Mouse (Mus musculus) heart, postnatal 0 days (tissue): ENCODE data around the gene Upk1a.

ENCODE experiments used
- CTCF ChIP-seq: IDR thresholded peaks from 2 replicates; pipeline ENCODE4 v1.5.1; 2016; ENCODE audit warnings: antibody characterized with exemption, control low read depth, low read depth
- EP300 ChIP-seq: IDR thresholded peaks from 2 replicates; pipeline ENCODE4 v1.6.1; 2016; ENCODE audit warnings: antibody characterized with exemption, low read depth

DNA sequence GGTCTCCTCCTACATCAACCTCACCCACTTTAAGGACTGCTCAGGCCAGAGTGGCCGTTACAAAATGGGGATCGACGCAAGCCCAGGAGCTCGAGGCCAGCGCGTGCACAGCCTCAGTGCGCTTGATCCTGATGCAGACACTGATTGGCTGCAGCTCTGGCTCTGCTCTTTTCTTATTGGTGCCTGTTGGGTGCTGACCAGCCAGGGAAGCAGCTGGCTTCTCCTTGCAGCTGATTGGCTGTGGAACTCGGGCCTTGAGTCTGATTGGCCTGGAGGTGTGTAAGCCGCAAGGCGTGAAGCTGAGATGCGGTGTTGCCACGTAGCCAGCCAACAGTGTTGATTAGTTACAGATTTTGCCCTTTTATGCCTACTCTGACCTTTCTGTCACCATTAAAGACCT is 13.9 kb downstream of the Upk1a start, which contains the start of gene Zbtb32:
- TF ChIP-seq CTCF (no peak), EP300 (no peak)
